Mouse (Mus musculus) hindbrain, embryonic 10.5 days (tissue): Measurements from ENCODE around the gene Afmid. TPM values are rescaled to one million over a fixed set of nuclear protein-coding genes. Genes with fewer than 3 reads are reported as not detected.
"Not testable (repeated sequence)": the region's sequence is repeated elsewhere in the genome, so short reads cannot be mapped to it uniquely, and the experiment has no call there.

Experiments used
- DNase-seq: peaks from one replicate; pipeline ENCODE4 v3.0.0-alpha.2; 2017; ENCODE audit warnings: low spot score
- H3K27ac ChIP-seq: fragments of 300-500 bp; sonication (generic); 2 replicates; pipeline ENCODE4 v1.5.1; 2016; ENCODE audit warnings: mild to moderate bottlenecking, moderate library complexity
- H3K27me3 ChIP-seq: fragments of 300-500 bp; sonication (generic); 2 replicates; pipeline ENCODE4 v1.6.1; 2016; ENCODE audit warnings: mild to moderate bottlenecking; ENCODE audit not compliant: poor library complexity, insufficient read depth, severe bottlenecking
- H3K36me3 ChIP-seq: fragments of 300-500 bp; sonication (generic); 2 replicates; pipeline ENCODE4 v1.6.1; 2016; ENCODE audit warnings: mild to moderate bottlenecking, moderate library complexity
- H3K4me1 ChIP-seq: fragments of 300-500 bp; sonication (generic); replicated peaks from 2 replicates; pipeline ENCODE4 v1.6.1; 2016; ENCODE audit warnings: mild to moderate bottlenecking
- H3K4me3 ChIP-seq: fragments of 300-500 bp; sonication (generic); 2 replicates; pipeline ENCODE4 v1.5.1; 2016; ENCODE audit warnings: mild to moderate bottlenecking, moderate library complexity
- H3K9me3 ChIP-seq: fragments of 300-500 bp; sonication (generic); 2 replicates; pipeline ENCODE4 v1.6.1; 2016; ENCODE audit warnings: mild to moderate bottlenecking, moderate library complexity
- WGBS: fragments of 180-500 bp; shearing (Covaris S2); methylation state at CpG from one replicate; pipeline ENCODE4 v1.1.7; 2016; 5-methylcytosine and 5-hydroxymethylcytosine counted together
- polyA plus RNA-seq: library from polyadenylated mRNA; unstranded; fragments of >200 nt; fragmentation: Nextera tagmentation; extraction: Ambion mirVana; gene quantifications from 2 replicates; pipeline ENCODE4 v1.2.1, GENCODE M21; 2016

The Afmid gene
- polyA plus RNA-seq, 1 experiment from 2014 or later, result 3.8 TPM

GRCm38 (mm10) chr11:117783089-117783488 lies 42.6 kb upstream of the Afmid start:
- H3K27me3 ChIP-seq, result peaks cover 73% of the 10 kb centered on the region
- no peaks in the 10 kb centered on the region for H3K36me3 ChIP-seq
- peak; percentile 80 for DNase-seq
- H3K27ac ChIP-seq, result peak overlapping the region; percentile 81
- H3K9me3 ChIP-seq, result no peaks in the 10 kb centered on the region
- H3K4me1 ChIP-seq, result peaks cover 58% of the 10 kb centered on the region
- WGBS, result 2% methylated on average over 31 of the region's 31 CpGs
- peak overlapping the region; percentile 49 for H3K4me3 ChIP-seq

- 31% methylated on average over 10 of the region's 10 CpGs for WGBS
- no peak for DNase-seq
- H3K27me3 ChIP-seq, result peaks cover 68% of the 10 kb centered on the region
- H3K9me3 ChIP-seq, result no peaks in the 10 kb centered on the region
- H3K4me1 ChIP-seq, result peaks cover 51% of the 10 kb centered on the region
- peak overlapping the region; percentile 81 for H3K27ac ChIP-seq
- H3K4me3 ChIP-seq, result peak overlapping the region; percentile 49
- H3K36me3 ChIP-seq, result no peaks in the 10 kb centered on the region
These were observed 41.9 kb upstream of the Afmid start for GRCm38 (mm10) chr11:117783683-117784309.

- WGBS, result 12% methylated on average over 10 of the region's 10 CpGs
- H3K27me3 ChIP-seq, result peaks cover 59% of the 10 kb centered on the region
These were observed 39.4 kb upstream of the Afmid start for GRCm38 (mm10) chr11:117786294-117786693.

DNA sequence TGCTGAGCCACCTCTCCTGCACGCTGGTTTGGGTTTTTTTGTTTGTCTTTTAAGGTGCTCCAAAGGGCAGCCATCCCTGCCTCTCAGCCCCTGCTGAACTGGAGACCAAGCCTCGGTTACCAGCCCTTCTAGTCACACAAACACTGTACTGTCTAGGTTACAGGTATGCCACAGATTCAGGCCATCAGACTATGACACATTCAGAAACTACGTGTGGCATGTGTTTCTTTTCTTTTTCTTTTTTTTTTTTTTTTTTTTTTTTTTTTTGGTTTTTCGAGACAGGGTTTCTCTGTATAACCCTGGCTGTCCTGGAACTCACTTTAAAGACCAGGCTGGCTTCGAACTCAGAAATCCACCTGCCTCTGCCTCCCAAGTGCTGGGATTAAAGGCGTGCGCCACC lies 37.2 kb upstream of the Afmid start:
- not testable (repeated sequence) for H3K27ac ChIP-seq, H3K4me3 ChIP-seq, H3K36me3 ChIP-seq, DNase-seq, H3K9me3 ChIP-seq
- 87% methylated on average over 7 of the region's 7 CpGs for WGBS
- Histone ChIP-seq H3K4me1 (peaks cover 29% of the 10 kb centered on the region), H3K27me3 (peaks cover 57% of the 10 kb centered on the region)

More at GRCm38 (mm10) chr11:117786294-117786693, 39.4 kb upstream of the Afmid start:
- no peak overlapping the region for H3K4me3 ChIP-seq
- H3K9me3 ChIP-seq, result no peaks in the 10 kb centered on the region
- peak; percentile 67 for DNase-seq
- no peaks in the 10 kb centered on the region for H3K36me3 ChIP-seq
- no peak overlapping the region for H3K27ac ChIP-seq
- H3K4me1 ChIP-seq, result peaks cover 39% of the 10 kb centered on the region

DNA sequence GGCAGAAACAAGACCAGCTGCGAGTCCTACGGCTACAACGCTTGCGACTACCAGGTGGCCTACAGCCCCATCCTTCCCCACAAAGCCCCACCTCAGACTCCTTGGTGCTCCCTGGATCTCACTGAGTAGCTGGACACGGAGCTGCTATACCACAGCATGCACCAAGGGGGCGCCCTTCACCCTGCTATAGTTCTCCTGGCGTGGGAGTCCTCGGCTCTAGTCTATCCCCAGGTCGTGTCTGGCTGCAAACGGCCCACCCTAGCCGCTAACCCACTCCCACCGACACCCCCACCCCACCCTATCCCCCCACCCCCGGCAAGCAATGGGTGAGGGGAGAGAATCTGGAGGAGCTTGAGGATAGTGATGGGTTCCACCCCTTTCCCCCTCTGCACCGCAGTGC lies 35.4 kb upstream of the Afmid start:
- peak; percentile 79 for DNase-seq
- peak overlapping the region; percentile 28 for H3K4me3 ChIP-seq
- H3K4me1 ChIP-seq, result peaks cover 27% of the 10 kb centered on the region
- H3K9me3 ChIP-seq, result no peaks in the 10 kb centered on the region
- WGBS, result 4% methylated on average over 14 of the region's 14 CpGs
- H3K36me3 ChIP-seq, result no peaks in the 10 kb centered on the region
- peak overlapping the region; percentile 53; the same call in 1 of the 2 replicates for H3K27ac ChIP-seq
- H3K27me3 ChIP-seq, result peaks cover 42% of the 10 kb centered on the region

DNA sequence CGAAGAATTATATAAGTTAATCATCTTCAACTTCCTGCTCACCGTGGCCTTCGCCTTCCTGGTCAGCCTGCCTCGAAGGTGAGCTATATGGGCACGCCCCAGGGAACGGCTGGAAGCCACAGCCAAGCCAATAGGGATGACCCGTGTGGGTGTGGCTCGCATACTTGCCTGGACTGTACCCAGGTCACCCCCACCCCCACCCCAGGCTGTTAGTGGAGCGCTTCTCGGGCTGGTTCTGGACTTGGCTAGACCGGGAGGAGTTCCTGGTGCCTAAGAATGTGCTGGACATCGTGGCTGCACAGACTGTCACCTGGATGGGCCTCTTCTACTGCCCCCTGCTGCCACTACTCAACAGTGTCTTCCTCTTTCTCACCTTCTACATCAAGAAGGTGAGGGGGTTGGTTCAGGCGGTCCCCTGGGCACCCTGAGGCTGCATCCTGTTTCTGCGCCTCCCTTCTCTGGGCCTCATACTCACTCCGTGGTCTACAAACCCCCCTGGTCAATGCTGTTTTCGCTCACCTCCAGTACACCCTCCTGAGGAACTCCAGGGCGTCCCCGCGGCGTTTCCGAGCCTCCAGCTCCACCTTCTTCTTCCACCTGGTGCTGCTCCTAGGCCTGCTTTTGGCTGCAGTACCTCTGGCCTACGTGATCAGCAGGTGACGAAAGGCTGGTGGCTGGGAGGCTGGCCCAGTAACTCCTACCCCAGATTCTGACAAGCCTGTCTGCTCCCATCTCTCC lies 34.9 kb upstream of the Afmid start:
- H3K9me3 ChIP-seq, result no peaks in the 10 kb centered on the region
- peak overlapping the region; percentile 28 for H3K4me3 ChIP-seq
- H3K4me1 ChIP-seq, result peaks cover 28% of the 10 kb centered on the region
- H3K27me3 ChIP-seq, result peaks cover 36% of the 10 kb centered on the region
- H3K27ac ChIP-seq, result peak overlapping the region; percentile 53; the same call in 1 of the 2 replicates
- no peak for DNase-seq
- no peaks in the 10 kb centered on the region for H3K36me3 ChIP-seq
- 29% methylated on average over 23 of the region's 23 CpGs for WGBS

- DNase-seq, result no peak
- peaks cover 36% of the 10 kb centered on the region for H3K27me3 ChIP-seq
- H3K36me3 ChIP-seq, result no peaks in the 10 kb centered on the region
- no peak overlapping the region for H3K27ac ChIP-seq
- no peak overlapping the region for H3K4me3 ChIP-seq
- no peaks in the 10 kb centered on the region for H3K9me3 ChIP-seq
- H3K4me1 ChIP-seq, result peaks cover 32% of the 10 kb centered on the region
- 85% methylated on average over 9 of the region's 9 CpGs for WGBS
These were observed 34.3 kb upstream of the Afmid start for GRCm38 (mm10) chr11:117791441-117791761.

- DNase-seq, result peak; percentile 37
- H3K27ac ChIP-seq, result peak overlapping the region; percentile 12
- peaks cover 37% of the 10 kb centered on the region for H3K4me1 ChIP-seq
- H3K36me3 ChIP-seq, result no peaks in the 10 kb centered on the region
- H3K4me3 ChIP-seq, result peak overlapping the region; percentile 36
- 8% methylated on average over 22 of the region's 22 CpGs for WGBS
- H3K9me3 ChIP-seq, result no peaks in the 10 kb centered on the region
- peaks cover 36% of the 10 kb centered on the region for H3K27me3 ChIP-seq
These were observed 33.3 kb upstream of the Afmid start for GRCm38 (mm10) chr11:117792281-117792888.

GRCm38 (mm10) chr11:117794035-117794551 lies 31.6 kb upstream of the Afmid start:
- Histone ChIP-seq H3K27me3 (peaks cover 36% of the 10 kb centered on the region), H3K27ac (no peak overlapping the region), H3K4me3 (no peak overlapping the region), H3K36me3 (no peaks in the 10 kb centered on the region), H3K9me3 (no peaks in the 10 kb centered on the region), H3K4me1 (peaks cover 43% of the 10 kb centered on the region)
- WGBS, result 66% methylated on average over 4 of the region's 4 CpGs
- DNase-seq, result no peak

GRCm38 (mm10) chr11:117796954-117797353 lies 28.8 kb upstream of the Afmid start:
- 49% methylated on average over 5 of the region's 5 CpGs for WGBS

GRCm38 (mm10) chr11:117797511-117798159 lies 28.1 kb upstream of the Afmid start, which contains the start of gene 6030468B19Rik:
TSS of gene 6030468B19Rik (plus strand) at chr11:117797660.
- peak within 1 kb of the TSS; percentile 19 for H3K27ac ChIP-seq
- H3K36me3 ChIP-seq, result no peaks in the 10 kb centered on the region
- WGBS, result 59% methylated on average over 9 of the region's 9 CpGs
- H3K9me3 ChIP-seq, result no peaks in the 10 kb centered on the region
- 0 out of 2 replicates have a peak within 1 kb of the TSS, but pooled peaks have one; percentile 5 for H3K4me3 ChIP-seq
- DNase-seq, result no peak
- H3K4me1 ChIP-seq, result peaks cover 22% of the 10 kb centered on the region
- peaks cover 9% of the 10 kb centered on the region for H3K27me3 ChIP-seq

More at GRCm38 (mm10) chr11:117796954-117797353, 28.8 kb upstream of the Afmid start:
- DNase-seq, result no peak
- Histone ChIP-seq H3K36me3 (no peaks in the 10 kb centered on the region), H3K27me3 (peaks cover 16% of the 10 kb centered on the region), H3K4me1 (peaks cover 29% of the 10 kb centered on the region), H3K27ac (0 out of 2 replicates have a peak overlapping the region, but pooled peaks have one; percentile 12), H3K4me3 (no peak overlapping the region), H3K9me3 (no peaks in the 10 kb centered on the region)

- Histone ChIP-seq H3K4me1 (peaks cover 21% of the 10 kb centered on the region), H3K27me3 (peaks cover 6% of the 10 kb centered on the region), H3K36me3 (no peaks in the 10 kb centered on the region), H3K27ac (peak overlapping the region; percentile 0; the same call in 1 of the 2 replicates), H3K4me3 (0 out of 2 replicates have a peak overlapping the region, but pooled peaks have one; percentile 5), H3K9me3 (no peaks in the 10 kb centered on the region)
- WGBS, result 48% methylated on average over 2 of the region's 2 CpGs
- no peak for DNase-seq
These were observed 27.6 kb upstream of the Afmid start for GRCm38 (mm10) chr11:117798160-117798541.
